Mouse (Mus musculus) bone marrow, adult 2 months (tissue): Measurements from ENCODE around the gene Noc4l.

Experiments used
- CTCF ChIP-seq: fragments of 200-500 bp; IDR thresholded peaks from 2 replicates; pipeline ENCODE4 v1.5.1; 2011; ENCODE audit warnings: low read length, control low read depth; ENCODE audit not compliant: control insufficient read depth, insufficient read depth
- POLR2A ChIP-seq: fragments of 200-500 bp; IDR thresholded peaks from 2 replicates; pipeline ENCODE4 v1.6.1; 2011; ENCODE audit warnings: low read depth, mild to moderate bottlenecking, control low read depth, low read length, borderline replicate concordance; ENCODE audit not compliant: control insufficient read depth

- TF ChIP-seq POLR2A (no peak), CTCF (no peak)
Measured at GRCm38 (mm10) chr5:110638306-110639074, 14.7 kb downstream of the Noc4l start.
